Comparison of ENCODE assay signal across 10 mouse cellular contexts in the genomic region with DNA sequence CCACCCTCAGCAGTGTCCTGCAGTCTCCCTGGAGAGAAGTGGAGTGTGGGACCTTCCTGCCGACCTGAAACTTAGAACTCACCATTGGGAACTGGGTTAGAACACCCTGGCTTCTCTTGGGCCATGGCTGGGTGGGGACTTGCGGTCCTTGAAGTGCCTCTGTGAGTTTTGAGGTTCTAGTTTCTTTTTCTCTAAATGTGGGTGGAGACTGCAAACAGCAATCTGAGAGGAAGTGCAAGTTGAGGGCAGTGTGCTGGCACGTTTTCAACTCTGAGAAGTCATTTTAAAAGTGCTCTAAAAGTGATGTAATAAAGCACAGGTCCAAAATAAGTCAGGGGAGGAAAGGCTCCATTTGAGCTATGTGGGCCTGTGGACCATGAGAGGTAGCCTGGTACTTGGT. TPM values are rescaled to one million over a fixed set of nuclear protein-coding genes. Genes with fewer than 3 reads are reported as not detected.
A peak's percentile ranks its signal among the peaks of the same experiment; 100 is the strongest.
DNase-seq lines count a peak whose midpoint lies in the region; ATAC-seq and TF ChIP-seq lines count a peak whose summit lies in the region.
"Had no signal": no experiment of that assay in that cellular context is flagged by ENCODE, and none has a peak within 500 bp of the region (broad histone marks: within the 10 kb centered on the region; RNA-seq: fewer than 3 reads in every experiment).

Gm6904 (minus strand) TSS at position 161 of the 400 bp plus-strand sequence.

- no peaks in the 10 kb centered on the region for H3K9me3 ChIP-seq in forebrain, postnatal 0 days (ENCODE audit: low read length)

- 80% methylated on average over 3 of the region's 3 CpGs for WGBS in forebrain, postnatal 0 days

- H3K36me3 ChIP-seq in forebrain, postnatal 0 days (ENCODE audit: insufficient read depth), result no peaks in the 10 kb centered on the region

- DNase-seq in 416B (ENCODE audit: low read depth), result peak; percentile 42
- peak; percentile 79 for DNase-seq in CD4-positive helper T cell, adult 2 months (ENCODE audit: low read depth, low spot score)
- DNase-seq in induced T-regulatory cell, adult 2 months (ENCODE audit: low read depth), result peak; percentile 81
- DNase-seq in adrenal gland, postnatal 4 days (ENCODE audit: low spot score in 2 of 2), result no peak
- DNase-seq in gastrocnemius, postnatal 10 days, result no peak
- no peak for DNase-seq in forebrain, postnatal 0 days
- no peak for DNase-seq in gastrocnemius, postnatal 25 days

- TF ChIP-seq CTCF in forebrain, postnatal 0 days (IDR thresholded peaks at IDR 0.05; ENCODE audit: low read depth), result no peak

- no peaks in the 10 kb centered on the region for H3K27me3 ChIP-seq in forebrain, postnatal 0 days (ENCODE audit: insufficient read depth, low read length)

- H3K4me3 ChIP-seq in forebrain, postnatal 0 days (ENCODE audit: low read depth, low read length), result no peak within 1 kb of the TSS
- H3K4me3 ChIP-seq: layer of hippocampus, adult 2 months had no signal

- H3K4me1 ChIP-seq in forebrain, postnatal 0 days (ENCODE audit: insufficient read depth), result no peaks in the 10 kb centered on the region

- H3K9ac ChIP-seq in forebrain, postnatal 0 days, result no peak within 1 kb of the TSS

- no peak within 1 kb of the TSS for H3K27ac ChIP-seq in forebrain, postnatal 0 days (ENCODE audit: low read depth, low read length)
- H3K27ac ChIP-seq: layer of hippocampus, adult 2 months had no signal

- H3K4me2 ChIP-seq in forebrain, postnatal 0 days (ENCODE audit: low read depth), result no peak within 1 kb of the TSS
- H3K4me2 ChIP-seq: midbrain, embryonic 11.5 days had no signal

- peak; percentile 99 for ATAC-seq in megakaryocyte, adult 5-6 weeks (ENCODE audit: poor library complexity, severe bottlenecking)
- no peak for ATAC-seq in forebrain, postnatal 0 days

RNA-seq across cellular contexts. Expression of gene Gm6904, which starts in this region (rescaled TPM):
- 1.4 TPM in 1 of 2 replicates, not detected in the other for total RNA-seq in megakaryocyte, adult 5-6 weeks (2015)
- not detected in 2 replicates for total RNA-seq in megakaryocyte, adult 5-6 weeks (2017)
- total RNA-seq in adrenal gland, postnatal 4 days (2021), result not detected
- not detected for total RNA-seq in gastrocnemius, postnatal 10 days (2021)
- total RNA-seq in forebrain, postnatal 0 days (2014; rRNA removed), result not detected in 2 replicates
- not detected in 2 replicates for polyA plus RNA-seq in forebrain, postnatal 0 days (2015; fragmentation: Nextera tagmentation; extraction: Ambion mirVana)
- total RNA-seq in gastrocnemius, postnatal 25 days (2021), result not detected
- total RNA-seq: layer of hippocampus, adult 2 months had no signal
- polyA plus RNA-seq: midbrain, embryonic 11.5 days had no signal

Comparison
In these comparisons a context has a peak if more than half of its experiments do, and no peak if none do; other contexts are left out.
1. DNase-seq: peak in 416B (single experiment), CD4-positive helper T cell, adult 2 months (single experiment) and induced T-regulatory cell, adult 2 months (single experiment); none in adrenal gland, postnatal 4 days (0 of 2), gastrocnemius, postnatal 10 days (single experiment), forebrain, postnatal 0 days (single experiment) and gastrocnemius, postnatal 25 days (single experiment).